13 mouse cellular contexts compared by ENCODE assay signal in genomic region chr14:34945471-34946313, GRCm38 (mm10).
DNase-seq lines count a peak whose midpoint lies in the region; ATAC-seq and TF ChIP-seq lines count a peak whose summit lies in the region.
"Had no signal": no experiment of that assay in that cellular context is flagged by ENCODE, and none has a peak within 500 bp of the region (broad histone marks: within the 10 kb centered on the region; RNA-seq: fewer than 3 reads in every experiment).

No protein-coding gene starts in this region.

- no peak overlapping the region for H3K9ac ChIP-seq in kidney, postnatal 0 days (ENCODE audit: low read depth, low read length)
- no peak overlapping the region for H3K9ac ChIP-seq in forebrain, embryonic 15.5 days (replicated peaks)
- no peak overlapping the region for H3K9ac ChIP-seq in midbrain, embryonic 14.5 days (replicated peaks; ENCODE audit: low read length)

- WGBS in kidney, postnatal 0 days: 84% methylated on average over 17 of the region's 17 CpGs
- WGBS in forebrain, embryonic 15.5 days: 88% methylated on average over 17 of the region's 17 CpGs
- WGBS in midbrain, embryonic 14.5 days: 82% methylated on average over 17 of the region's 17 CpGs

- H3K27ac ChIP-seq in kidney, postnatal 0 days: no peak overlapping the region
- no peak overlapping the region; the same call in 1 of the 2 replicates for H3K27ac ChIP-seq in forebrain, embryonic 15.5 days (replicated peaks)
- peak overlapping the region; percentile 50; the same call in 1 of the 2 replicates for H3K27ac ChIP-seq in midbrain, embryonic 14.5 days (replicated peaks; ENCODE audit: low read depth, low read length)

- no peaks in the 10 kb centered on the region for H3K36me3 ChIP-seq in kidney, postnatal 0 days (ENCODE audit: insufficient read depth, low read length)
- H3K36me3 ChIP-seq in forebrain, embryonic 15.5 days: no peaks in the 10 kb centered on the region
- H3K36me3 ChIP-seq in midbrain, embryonic 14.5 days (ENCODE audit: control insufficient read depth, insufficient read depth, low read length): no peaks in the 10 kb centered on the region

- peak; percentile 43; the same call in 1 of the 2 replicates for ATAC-seq in kidney, postnatal 0 days (replicated peaks; ENCODE audit: low FRiP score, low read depth)
- ATAC-seq in forebrain, embryonic 15.5 days (replicated peaks): peak; percentile 34
- peak; percentile 61 for ATAC-seq in midbrain, embryonic 14.5 days (ENCODE audit: low FRiP score, low TSS enrichment)
- no peak for ATAC-seq in erythroid progenitor cell, adult 5-6 weeks (replicated peaks; ENCODE audit: low FRiP score, poor library complexity, severe bottlenecking)
- ATAC-seq: inflammation-experienced regulatory T-cells, adult 6 months had no signal

- H3K27me3 ChIP-seq in kidney, postnatal 0 days (ENCODE audit: insufficient read depth, low read length): no peaks in the 10 kb centered on the region
- H3K27me3 ChIP-seq in forebrain, embryonic 15.5 days: no peaks in the 10 kb centered on the region
- no peaks in the 10 kb centered on the region for H3K27me3 ChIP-seq in midbrain, embryonic 14.5 days (ENCODE audit: control insufficient read depth, insufficient read depth, low read length)
- H3K27me3 ChIP-seq: CH12.LX had no signal

- no peaks in the 10 kb centered on the region for H3K9me3 ChIP-seq in kidney, postnatal 0 days (replicated peaks; ENCODE audit: low read length)
- no peaks in the 10 kb centered on the region for H3K9me3 ChIP-seq in forebrain, embryonic 15.5 days
- no peaks in the 10 kb centered on the region for H3K9me3 ChIP-seq in midbrain, embryonic 14.5 days (ENCODE audit: control insufficient read depth, low read length)

- DNase-seq in kidney, postnatal 0 days (ENCODE audit: low spot score): no peak
- DNase-seq in kidney, adult 18-20 months: no peak
- DNase-seq in brain, embryonic 14.5 days (ENCODE audit: low read depth): peak; percentile 17
- DNase-seq in midbrain, embryonic 14.5 days: peak; percentile 57
- DNase-seq in adrenal gland, postnatal 25 days: no peak
- DNase-seq: cerebellum, adult 9-11 months; heart, adult 18-20 months; kidney, postnatal 25 days; lung, postnatal 10 days had no signal

- no peak overlapping the region for H3K4me3 ChIP-seq in kidney, postnatal 0 days (replicated peaks; ENCODE audit: low read depth, low read length)
- no peak overlapping the region for H3K4me3 ChIP-seq in forebrain, embryonic 15.5 days
- no peak overlapping the region for H3K4me3 ChIP-seq in midbrain, embryonic 14.5 days (replicated peaks; ENCODE audit: low read depth, low read length)

- H3K4me2 ChIP-seq in kidney, postnatal 0 days (ENCODE audit: low read length): no peak overlapping the region
- H3K4me2 ChIP-seq in forebrain, embryonic 15.5 days (replicated peaks): no peak overlapping the region
- no peak overlapping the region for H3K4me2 ChIP-seq in midbrain, embryonic 14.5 days (ENCODE audit: low read length)

- no peak for TF ChIP-seq POLR2A in brain, embryonic 14.5 days (IDR thresholded peaks at IDR 0.05; ENCODE audit: borderline replicate concordance, extremely low read depth, insufficient read depth, insufficient read length, poor library complexity, severe bottlenecking)

- no peaks in the 10 kb centered on the region for H3K4me1 ChIP-seq in kidney, postnatal 0 days (replicated peaks; ENCODE audit: insufficient read depth, low read length)
- peaks cover 19% of the 10 kb centered on the region for H3K4me1 ChIP-seq in forebrain, embryonic 15.5 days
- H3K4me1 ChIP-seq in midbrain, embryonic 14.5 days (ENCODE audit: control insufficient read depth, insufficient read depth, low read length): 0 out of 2 replicates have a peak, but pooled peaks cover 3% of the 10 kb centered on the region

- no peak for TF ChIP-seq CTCF in kidney, postnatal 0 days (IDR thresholded peaks at IDR 0.05; ENCODE audit: low read depth)
- TF ChIP-seq CTCF in brain, embryonic 14.5 days (IDR thresholded peaks at IDR 0.05; ENCODE audit: borderline replicate concordance, extremely low read depth, insufficient read depth, insufficient read length): no peak

Comparison
In these comparisons a context has a peak if more than half of its experiments do, and no peak if none do; other contexts are left out.
1. DNase-seq: peak in brain, embryonic 14.5 days (single experiment) and midbrain, embryonic 14.5 days (single experiment); none in kidney, postnatal 0 days (single experiment), kidney, adult 18-20 months (single experiment) and adrenal gland, postnatal 25 days (single experiment).